Mouse (Mus musculus) embryo, embryonic 9.5 days (tissue): ENCODE results near the gene Samd15.
A peak's percentile ranks its signal among the peaks of the same experiment; 100 is the strongest.
"Not testable (repeated sequence)": the region's sequence is repeated elsewhere in the genome, so short reads cannot be mapped to it uniquely, and the experiment has no call there.

Source experiments
- DNase-seq: peaks from one replicate; pipeline ENCODE4 v3.0.0-alpha.2; 2017; ENCODE audit errors: extremely low spot score

Gene Samd15

GRCm38 (mm10) chr12:87199206-87199972 lies at the start of gene Samd15:
TSS of gene Samd15 (plus strand) at chr12:87199723.
- DNase-seq = no peak

GRCm38 (mm10) chr12:87154448-87154847 lies 45.1 kb upstream of the Samd15 start:
- DNase-seq = not testable (repeated sequence)

- DNase-seq = peak; percentile 7
These were observed 42.2 kb upstream of the Samd15 start for GRCm38 (mm10) chr12:87157361-87157760.

- no peak for DNase-seq
These were observed 41.4 kb upstream of the Samd15 start for GRCm38 (mm10) chr12:87158099-87158498.

GRCm38 (mm10) chr12:87160310-87160709 lies 39.2 kb upstream of the Samd15 start:
- DNase-seq = no peak

- no peak for DNase-seq
These were observed 38.7 kb upstream of the Samd15 start for GRCm38 (mm10) chr12:87160815-87161214.

GRCm38 (mm10) chr12:87175194-87175946 lies 24.2 kb upstream of the Samd15 start:
- no peak for DNase-seq

- DNase-seq = no peak
These were observed 21.9 kb upstream of the Samd15 start for GRCm38 (mm10) chr12:87177631-87178030.

- no peak for DNase-seq
These were observed 6.5 kb upstream of the Samd15 start for GRCm38 (mm10) chr12:87193008-87193407.

GRCm38 (mm10) chr12:87195069-87195468 lies 4.5 kb upstream of the Samd15 start:
- DNase-seq = no peak

GRCm38 (mm10) chr12:87196310-87196709 lies 3.2 kb upstream of the Samd15 start:
- DNase-seq = no peak

- no peak for DNase-seq
These were observed 731 bp upstream of the Samd15 start for GRCm38 (mm10) chr12:87198792-87199191.

- DNase-seq = peak; percentile 83
These were observed 557 bp downstream of the Samd15 start, which contains the start of gene Tmed8 for GRCm38 (mm10) chr12:87199973-87200586. TSS of gene Tmed8 (minus strand) at chr12:87200454.

GRCm38 (mm10) chr12:87201694-87202093 lies 2.2 kb downstream of the Samd15 start:
- DNase-seq = no peak

- not testable (repeated sequence) for DNase-seq
These were observed 6.3 kb downstream of the Samd15 start for GRCm38 (mm10) chr12:87205789-87206188.

- DNase-seq = no peak
These were observed 13.5 kb downstream of the Samd15 start for GRCm38 (mm10) chr12:87212844-87213606.

GRCm38 (mm10) chr12:87216053-87216452 lies 16.5 kb downstream of the Samd15 start:
- DNase-seq = no peak

- DNase-seq = no peak
These were observed 18.1 kb downstream of the Samd15 start for GRCm38 (mm10) chr12:87217596-87217995.

- DNase-seq = no peak
These were observed 19.8 kb downstream of the Samd15 start for GRCm38 (mm10) chr12:87219362-87219761.

- DNase-seq = no peak
These were observed 25.4 kb downstream of the Samd15 start for GRCm38 (mm10) chr12:87224950-87225349.

- DNase-seq = no peak
These were observed 27.3 kb downstream of the Samd15 start for GRCm38 (mm10) chr12:87226801-87227200.

GRCm38 (mm10) chr12:87229633-87230032 lies 30.1 kb downstream of the Samd15 start:
- DNase-seq = no peak
